Comparison of ENCODE assay signal across 26 mouse cellular contexts in the genomic region with DNA sequence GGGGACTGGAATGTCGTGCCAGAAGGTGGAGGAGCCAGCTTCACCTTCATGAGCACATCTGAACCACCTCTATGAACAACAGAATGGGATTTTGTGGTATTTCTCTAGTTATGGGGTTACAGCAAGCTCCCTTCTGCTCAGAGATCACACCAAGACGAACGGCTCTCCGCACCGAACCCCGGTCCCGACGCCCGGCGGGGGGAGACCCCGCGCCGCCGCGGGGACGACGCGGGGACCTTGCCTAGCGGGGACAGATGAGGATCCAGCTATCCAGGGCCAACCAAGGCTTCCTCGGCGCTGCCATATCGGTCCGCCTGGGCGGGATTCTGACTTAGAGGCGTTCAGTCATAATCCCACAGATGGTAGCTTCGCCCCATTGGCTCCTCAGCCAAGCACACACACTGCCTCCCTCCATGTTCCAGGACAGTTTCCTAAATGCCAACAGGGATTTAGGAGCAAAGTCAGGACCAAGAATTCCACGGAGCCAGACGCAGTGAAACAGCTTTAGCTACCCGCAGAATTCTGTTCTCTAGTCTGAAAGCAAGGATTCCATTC. TPM values are rescaled to one million over a fixed set of nuclear protein-coding genes. Genes with fewer than 3 reads are reported as not detected.
DNase-seq lines count a peak whose midpoint lies in the region; ATAC-seq and TF ChIP-seq lines count a peak whose summit lies in the region.
"Had no signal": no experiment of that assay in that cellular context is flagged by ENCODE, and none has a peak within 500 bp of the region (broad histone marks: within the 10 kb centered on the region; RNA-seq: fewer than 3 reads in every experiment).

No protein-coding gene starts in this region.

- intact Hi-C loops in heart, adult 2 months (cut with DNase I): no loop called here

- no peaks in the 10 kb centered on the region for H3K4me1 ChIP-seq in heart, embryonic 15.5 days (replicated peaks)
- no peaks in the 10 kb centered on the region for H3K4me1 ChIP-seq in heart, adult 2 months (ENCODE audit: control insufficient read depth, insufficient read depth, low read length)
- H3K4me1 ChIP-seq in lung, embryonic 16.5 days (replicated peaks; ENCODE audit: control insufficient read depth, insufficient read depth, low read length): no peaks in the 10 kb centered on the region
- H3K4me1 ChIP-seq in liver, embryonic 14.5 days (replicated peaks; ENCODE audit: control insufficient read depth in 2 of 2, insufficient read depth in 2 of 2, low read length in 1 of 2): no peaks in the 10 kb centered on the region
- H3K4me1 ChIP-seq in thymus, adult 2 months (replicated peaks; ENCODE audit: control insufficient read depth, insufficient read depth, low read length): no peaks in the 10 kb centered on the region
- H3K4me1 ChIP-seq: embryonic facial prominence, embryonic 12.5 days; forebrain, embryonic 15.5 days; hindbrain, embryonic 13.5 days; kidney, embryonic 15.5 days; limb, embryonic 12.5 days; midbrain, embryonic 13.5 days; neural tube, embryonic 15.5 days had no signal

- no peak overlapping the region for H3K4me3 ChIP-seq in heart, embryonic 15.5 days
- no peak overlapping the region for H3K4me3 ChIP-seq in heart, adult 2 months
- H3K4me3 ChIP-seq in lung, embryonic 16.5 days (ENCODE audit: low read length): no peak overlapping the region
- no peak overlapping the region for H3K4me3 ChIP-seq in liver, embryonic 14.5 days (ENCODE audit: insufficient read depth in 1 of 2, low read depth in 2 of 2, low read length in 2 of 2)
- H3K4me3 ChIP-seq in thymus, adult 2 months (ENCODE audit: control insufficient read depth, insufficient read depth, low read length): no peak overlapping the region
- H3K4me3 ChIP-seq: embryonic facial prominence, embryonic 12.5 days; forebrain, embryonic 15.5 days; hindbrain, embryonic 13.5 days; kidney, embryonic 15.5 days; limb, embryonic 12.5 days; midbrain, embryonic 13.5 days; myocyte; neural tube, embryonic 15.5 days had no signal

- 62% methylated on average over 29 of the region's 29 CpGs for WGBS in heart, embryonic 15.5 days
- 68% methylated on average over 29 of the region's 29 CpGs for WGBS in heart, adult 2 months
- 64% methylated on average over 29 of the region's 29 CpGs for WGBS in lung, embryonic 16.5 days
- WGBS in liver, embryonic 14.5 days (ENCODE audit: insufficient replicate concordance): 52% methylated on average over 29 of the region's 29 CpGs
- WGBS in thymus, adult 2 months: 75% methylated on average over 29 of the region's 29 CpGs

- no peak for TF ChIP-seq POLR2A in heart, adult 2 months (IDR thresholded peaks at IDR 0.05; ENCODE audit: insufficient read depth, low read depth, low read length)
- no peak for TF ChIP-seq POLR2A in thymus, adult 2 months (IDR thresholded peaks at IDR 0.05; ENCODE audit: control insufficient read depth, extremely low read depth, insufficient read depth, low read length, poor library complexity)

- H3K27me3 ChIP-seq in heart, embryonic 15.5 days: no peaks in the 10 kb centered on the region
- no peaks in the 10 kb centered on the region for H3K27me3 ChIP-seq in heart, adult 2 months (ENCODE audit: control insufficient read depth, insufficient read depth, low read length)
- H3K27me3 ChIP-seq in lung, embryonic 16.5 days (ENCODE audit: control insufficient read depth, insufficient read depth, low read depth, low read length): no peaks in the 10 kb centered on the region
- no peaks in the 10 kb centered on the region for H3K27me3 ChIP-seq in liver, embryonic 14.5 days (ENCODE audit: control insufficient read depth, insufficient read depth, low read length)
- no peaks in the 10 kb centered on the region for H3K27me3 ChIP-seq in thymus, adult 2 months (ENCODE audit: control insufficient read depth, insufficient read depth, low read length)
- H3K27me3 ChIP-seq: embryonic facial prominence, embryonic 12.5 days; forebrain, embryonic 15.5 days; hindbrain, embryonic 13.5 days; kidney, embryonic 15.5 days; limb, embryonic 12.5 days; midbrain, embryonic 13.5 days; neural tube, embryonic 15.5 days; Patski had no signal

- no peak for ATAC-seq in heart, embryonic 15.5 days (replicated peaks; ENCODE audit: insufficient number of reproducible peaks, insufficient read depth, low FRiP score, low read depth)
- ATAC-seq in lung, embryonic 16.5 days (ENCODE audit: low read depth): 0 out of 2 replicates have a peak, but pooled peaks have one; percentile 17
- peak; percentile 74 for ATAC-seq in liver, embryonic 14.5 days (ENCODE audit: insufficient read depth)
- ATAC-seq: forebrain, embryonic 15.5 days; inflammation-experienced regulatory T-cells, adult 6 months; midbrain, embryonic 13.5 days; Patski had no signal

- no peak overlapping the region for H3K9ac ChIP-seq in heart, embryonic 15.5 days
- H3K9ac ChIP-seq in heart, adult 2 months (ENCODE audit: low read depth, low read length): no peak overlapping the region
- no peak overlapping the region for H3K9ac ChIP-seq in lung, embryonic 16.5 days (ENCODE audit: low read length)
- no peak overlapping the region for H3K9ac ChIP-seq in liver, embryonic 14.5 days (replicated peaks)
- H3K9ac ChIP-seq: embryonic facial prominence, embryonic 12.5 days; forebrain, embryonic 15.5 days; hindbrain, embryonic 13.5 days; kidney, embryonic 15.5 days; limb, embryonic 12.5 days; lung, embryonic 14.5 days; midbrain, embryonic 13.5 days; neural tube, embryonic 15.5 days had no signal

- no peaks in the 10 kb centered on the region for H3K36me3 ChIP-seq in heart, embryonic 15.5 days
- no peaks in the 10 kb centered on the region for H3K36me3 ChIP-seq in heart, adult 2 months (ENCODE audit: control insufficient read depth, insufficient read depth, low read length)
- H3K36me3 ChIP-seq in lung, embryonic 16.5 days (ENCODE audit: control insufficient read depth, insufficient read depth, low read length): no peaks in the 10 kb centered on the region
- no peaks in the 10 kb centered on the region for H3K36me3 ChIP-seq in liver, embryonic 14.5 days (replicated peaks; ENCODE audit: control insufficient read depth, insufficient read depth, low read depth)
- H3K36me3 ChIP-seq in thymus, adult 2 months (ENCODE audit: control insufficient read depth, insufficient read depth, low read length): no peaks in the 10 kb centered on the region
- H3K36me3 ChIP-seq: embryonic facial prominence, embryonic 12.5 days; forebrain, embryonic 15.5 days; hindbrain, embryonic 13.5 days; kidney, embryonic 15.5 days; limb, embryonic 12.5 days; midbrain, embryonic 13.5 days; neural tube, embryonic 15.5 days had no signal

- no peak for TF ChIP-seq EP300 in heart, adult 2 months (IDR thresholded peaks at IDR 0.05; ENCODE audit: insufficient read depth, low read depth, low read length)
- TF ChIP-seq EP300 in liver, embryonic 14.5 days (IDR thresholded peaks at IDR 0.05; ENCODE audit: low read depth): no peak

- TF ChIP-seq CTCF in heart, adult 2 months (IDR thresholded peaks at IDR 0.05): no peak
- no peak for TF ChIP-seq CTCF in liver, embryonic 14.5 days (IDR thresholded peaks at IDR 0.05; ENCODE audit: low read depth)
- no peak for TF ChIP-seq CTCF in thymus, adult 2 months (IDR thresholded peaks at IDR 0.05; ENCODE audit: borderline replicate concordance, control insufficient read depth, extremely low read depth, insufficient read depth, low read length, poor library complexity)

- H3K4me2 ChIP-seq in heart, embryonic 15.5 days: peak overlapping the region; percentile 15; the same call in 1 of the 2 replicates
- H3K4me2 ChIP-seq in lung, embryonic 16.5 days (ENCODE audit: low read depth, low read length): no peak overlapping the region
- no peak overlapping the region for H3K4me2 ChIP-seq in liver, embryonic 14.5 days (ENCODE audit: low read depth)
- H3K4me2 ChIP-seq: embryonic facial prominence, embryonic 12.5 days; forebrain, embryonic 15.5 days; hindbrain, embryonic 13.5 days; kidney, embryonic 15.5 days; limb, embryonic 12.5 days; lung, embryonic 14.5 days; midbrain, embryonic 13.5 days; neural tube, embryonic 15.5 days had no signal

- H3K27ac ChIP-seq in heart, embryonic 15.5 days: no peak overlapping the region
- no peak overlapping the region for H3K27ac ChIP-seq in heart, adult 2 months
- H3K27ac ChIP-seq in lung, embryonic 16.5 days (ENCODE audit: low read length): no peak overlapping the region
- no peak overlapping the region for H3K27ac ChIP-seq in liver, embryonic 14.5 days
- no peak overlapping the region for H3K27ac ChIP-seq in thymus, adult 2 months (ENCODE audit: control insufficient read depth, insufficient read depth, low read length)
- H3K27ac ChIP-seq: embryonic facial prominence, embryonic 12.5 days; forebrain, embryonic 15.5 days; hindbrain, embryonic 13.5 days; kidney, embryonic 15.5 days; limb, embryonic 12.5 days; macrophage; midbrain, embryonic 13.5 days; neural tube, embryonic 15.5 days had no signal

- no peak for DNase-seq in heart, adult 2 months
- DNase-seq in lung, postnatal 4 days: no peak
- DNase-seq in liver, embryonic 14.5 days (ENCODE audit: low read depth in 3 of 3, low spot score in 3 of 3): no peak
- no peak for DNase-seq in Muller cell, postnatal 12 days (ENCODE audit: inconsistent ontology term)
- DNase-seq in thymus, adult 2 months: no peak
- DNase-seq: adrenal gland, adult 8-10 months; cerebellum, adult 9-11 months; gastrocnemius, postnatal 25 days; heart, postnatal 14 days; lung, embryonic 14.5 days; right cerebral cortex, postnatal 14 days; spleen, adult 18-20 months had no signal

- no peaks in the 10 kb centered on the region for H3K9me3 ChIP-seq in heart, embryonic 15.5 days (replicated peaks)
- H3K9me3 ChIP-seq in lung, embryonic 16.5 days (ENCODE audit: control insufficient read depth, low read length): no peaks in the 10 kb centered on the region
- no peaks in the 10 kb centered on the region for H3K9me3 ChIP-seq in liver, embryonic 14.5 days (ENCODE audit: control insufficient read depth, low read length)
- H3K9me3 ChIP-seq: embryonic facial prominence, embryonic 12.5 days; forebrain, embryonic 15.5 days; hindbrain, embryonic 13.5 days; kidney, embryonic 15.5 days; limb, embryonic 12.5 days; midbrain, embryonic 13.5 days; neural tube, embryonic 15.5 days had no signal

- no peaks in the 10 kb centered on the region for H3K79me2 ChIP-seq in heart, adult 2 months (replicated peaks; ENCODE audit: control insufficient read depth, insufficient read depth, low read length)

RNA-seq across cellular contexts. Expression of a gene that starts 8.7 kb away (rescaled TPM):
- polyA plus RNA-seq in heart, embryonic 15.5 days (2015; fragmentation: Nextera tagmentation; extraction: Ambion mirVana): 3.6 and 5.1 TPM in 2 replicates
- 1 to 10 TPM; 2.5 to 3.5 TPM for total RNA-seq in heart, adult 2 months (2021)
- polyA plus RNA-seq in heart, adult 2 months (2012; rRNA removed): 1.5 and 2.3 TPM in 2 replicates
- 1.3 and 1.7 TPM in 2 replicates for polyA plus RNA-seq in lung, embryonic 16.5 days (2015; fragmentation: Nextera tagmentation; extraction: Ambion mirVana)
- 0.11 and 0.15 TPM in 2 replicates for polyA plus RNA-seq in liver, embryonic 14.5 days (2012; rRNA removed)
- polyA plus RNA-seq in liver, embryonic 14.5 days (2014; fragmentation: Nextera tagmentation; extraction: Ambion mirVana): 0.13 and 0.18 TPM in 2 replicates
- polyA plus RNA-seq in thymus, adult 2 months (2012; rRNA removed): 0.79 and 0.82 TPM in 2 replicates
- polyA plus RNA-seq: C2C12, macrophage, Patski had no signal
